Mouse (Mus musculus): ENCODE results near the gene Chek2.
A peak's percentile ranks its signal among the peaks of the same experiment; 100 is the strongest.
"Not testable (repeated sequence)": the region's sequence is repeated elsewhere in the genome, so short reads cannot be mapped to it uniquely, and the experiment has no call there.

Gene Chek2

GRCm38 (mm10) chr5:110839678-110840365 is at the start of gene Chek2, which contains the start of gene Hscb:
Chek2 (plus strand) TSS chr5:110839979.
Hscb (minus strand) TSS chr5:110839777.
- peak; percentile 95 for DNase-seq (ENCODE audit: low read depth, low spot score)

- DNase-seq (ENCODE audit: low read depth, low spot score): no peak
Measured at GRCm38 (mm10) chr5:110794363-110794762, 45.4 kb upstream of the Chek2 start.

- DNase-seq (ENCODE audit: low read depth, low spot score): no peak
Measured at GRCm38 (mm10) chr5:110797696-110798095, 42.1 kb upstream of the Chek2 start.

GRCm38 (mm10) chr5:110801036-110801624 is 38.6 kb upstream of the Chek2 start:
- no peak for DNase-seq (ENCODE audit: low read depth, low spot score)

GRCm38 (mm10) chr5:110802186-110802585 is 37.6 kb upstream of the Chek2 start:
- DNase-seq (ENCODE audit: low read depth, low spot score): peak; percentile 63

GRCm38 (mm10) chr5:110802809-110803208 is 37.0 kb upstream of the Chek2 start:
- DNase-seq (ENCODE audit: low read depth, low spot score): no peak

- DNase-seq (ENCODE audit: low read depth, low spot score): no peak
Measured at GRCm38 (mm10) chr5:110804012-110804743, 35.6 kb upstream of the Chek2 start.

- no peak for DNase-seq (ENCODE audit: low read depth, low spot score)
Measured at GRCm38 (mm10) chr5:110806154-110806553, 33.6 kb upstream of the Chek2 start.

- no peak for DNase-seq (ENCODE audit: low read depth, low spot score)
Measured at GRCm38 (mm10) chr5:110806676-110807075, 33.1 kb upstream of the Chek2 start.

GRCm38 (mm10) chr5:110807453-110807852 is 32.3 kb upstream of the Chek2 start:
- DNase-seq (ENCODE audit: low read depth, low spot score): no peak

- DNase-seq (ENCODE audit: low read depth, low spot score): peak; percentile 49
Measured at GRCm38 (mm10) chr5:110808061-110808631, 31.6 kb upstream of the Chek2 start.

- no peak for DNase-seq (ENCODE audit: low read depth, low spot score)
Measured at GRCm38 (mm10) chr5:110808821-110809666, 30.7 kb upstream of the Chek2 start.

GRCm38 (mm10) chr5:110809667-110810325 is 30.0 kb upstream of the Chek2 start, which contains the start of gene Ulk1:
Ulk1 (minus strand) TSS chr5:110810097.
- peak; percentile 97 for DNase-seq (ENCODE audit: low read depth, low spot score)

- no peak for DNase-seq (ENCODE audit: low read depth, low spot score)
Measured at GRCm38 (mm10) chr5:110824421-110824820, 15.4 kb upstream of the Chek2 start.

- DNase-seq (ENCODE audit: low read depth, low spot score): no peak
Measured at GRCm38 (mm10) chr5:110826781-110827495, 12.8 kb upstream of the Chek2 start.

GRCm38 (mm10) chr5:110827576-110827975 is 12.2 kb upstream of the Chek2 start:
- DNase-seq (ENCODE audit: low read depth, low spot score): no peak

GRCm38 (mm10) chr5:110831036-110831720 is 8.6 kb upstream of the Chek2 start:
- DNase-seq (ENCODE audit: low read depth, low spot score): no peak

- no peak for DNase-seq (ENCODE audit: low read depth, low spot score)
Measured at GRCm38 (mm10) chr5:110835959-110836358, 3.8 kb upstream of the Chek2 start.

- not testable (repeated sequence) for DNase-seq (ENCODE audit: low read depth, low spot score)
Measured at GRCm38 (mm10) chr5:110838016-110838415, 1.8 kb upstream of the Chek2 start.

Data from retina, adult 2 months (tissue).